Mouse (Mus musculus) urinary bladder, postnatal 10 days (tissue): Measurements from ENCODE around the gene Mapt.
A peak's percentile ranks its signal among the peaks of the same experiment; 100 is the strongest.
"Not testable (repeated sequence)": the region's sequence is repeated elsewhere in the genome, so short reads cannot be mapped to it uniquely, and the experiment has no call there.

Experiments used
- DNase-seq: peaks from one replicate; pipeline ENCODE4 v3.0.0; 2022; ENCODE audit warnings: low spot score

The Mapt gene

GRCm38 (mm10) chr11:104231041-104231911 lies at the start of gene Mapt:
Gene Mapt (plus strand): TSS chr11:104231390.
- DNase-seq, result peak; percentile 38

- DNase-seq, result no peak
These were observed 49.0 kb upstream of the Mapt start for GRCm38 (mm10) chr11:104182141-104182540.

DNA sequence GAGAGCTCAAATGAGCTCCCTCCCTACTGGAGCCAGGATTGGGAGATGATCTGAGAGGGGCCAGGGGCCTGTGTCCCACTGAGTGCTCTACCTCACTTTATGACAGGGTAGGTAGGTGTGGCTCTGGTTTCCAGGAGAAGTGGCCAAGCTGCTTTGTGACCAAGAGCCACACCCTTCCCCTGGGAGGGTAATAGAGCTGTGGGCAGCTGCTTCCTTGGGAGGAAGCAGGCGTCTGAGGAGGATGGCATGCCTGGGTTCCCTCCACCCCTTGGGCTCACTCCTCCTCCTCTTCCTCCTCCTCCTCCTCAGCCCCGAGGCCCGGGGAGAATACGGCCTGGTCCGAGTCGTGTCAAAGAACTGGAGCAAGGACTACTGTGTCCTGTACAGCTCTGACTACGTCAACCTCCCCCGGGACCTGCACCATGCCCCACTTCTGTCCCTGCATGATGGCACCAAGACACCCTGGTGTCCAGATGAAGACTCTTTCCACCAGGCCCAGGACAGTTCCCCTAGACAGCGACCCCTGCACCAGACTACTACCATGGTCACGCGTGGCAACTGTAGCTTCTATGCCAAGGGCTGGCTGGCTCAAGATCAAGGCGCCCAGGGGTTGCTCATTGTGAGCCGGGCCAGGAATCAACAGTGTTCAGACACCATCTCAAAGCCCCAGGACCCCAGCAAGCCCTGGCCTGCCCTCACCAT lies 44.9 kb upstream of the Mapt start, which contains the start of gene Sppl2c:
TSS of gene Sppl2c (plus strand) at position 193 of the 702 bp plus-strand sequence.
- DNase-seq, result no peak

DNA sequence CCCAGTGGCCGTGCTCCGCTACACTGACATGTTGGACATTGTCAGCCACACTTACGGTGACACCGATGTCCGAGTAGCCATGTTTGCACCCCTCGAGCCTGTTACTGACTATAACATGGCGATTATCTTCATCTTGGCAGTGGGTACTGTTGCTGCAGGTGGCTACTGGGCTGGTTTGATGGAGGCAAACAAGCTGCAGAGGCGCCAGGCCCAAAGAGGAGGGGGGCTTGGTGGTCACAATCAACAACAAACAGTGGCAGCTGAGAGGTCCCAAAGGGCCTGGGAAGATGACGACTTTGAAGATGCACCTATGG lies 44.4 kb upstream of the Mapt start:
- no peak for DNase-seq

DNA sequence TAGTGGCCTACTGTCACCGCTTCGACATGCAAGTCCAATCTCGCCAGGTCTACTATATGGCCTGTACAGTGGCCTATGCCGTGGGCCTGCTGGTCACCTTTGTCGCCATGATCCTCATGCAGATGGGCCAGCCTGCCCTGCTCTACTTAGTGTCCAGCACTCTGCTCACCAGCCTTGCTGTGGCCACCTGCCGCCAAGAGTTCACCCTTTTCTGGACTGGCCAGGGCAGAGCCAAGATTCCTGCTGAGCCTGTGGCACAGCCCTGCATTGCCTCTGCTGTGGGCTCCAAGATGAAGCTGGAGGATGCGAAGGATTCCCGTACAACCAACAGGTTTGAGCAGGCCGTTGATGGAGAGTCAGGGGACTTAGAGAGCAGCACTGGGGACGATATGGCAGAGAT lies 43.4 kb upstream of the Mapt start:
- no peak for DNase-seq

DNA sequence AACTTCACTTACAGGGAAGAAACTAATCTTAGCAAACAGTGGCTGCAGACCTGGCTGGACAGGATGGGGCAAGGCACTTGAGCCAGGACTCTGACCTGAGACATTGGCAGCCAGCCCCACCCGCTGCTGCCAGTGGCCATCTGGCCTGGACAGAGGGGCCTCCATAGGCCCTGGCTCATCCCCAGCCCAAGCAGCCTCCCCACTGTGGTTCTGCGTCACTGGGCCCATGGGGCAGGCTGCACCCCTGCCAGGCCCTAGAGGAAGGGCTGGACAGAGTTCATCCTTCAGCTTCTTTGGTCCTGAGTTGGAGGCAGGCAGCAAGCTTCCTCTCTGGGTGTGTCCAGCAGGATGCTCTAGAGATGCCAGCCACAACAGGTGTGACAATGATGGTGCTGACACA lies 41.2 kb upstream of the Mapt start:
- no peak for DNase-seq

GRCm38 (mm10) chr11:104195382-104195781 lies 35.8 kb upstream of the Mapt start:
- DNase-seq, result no peak

GRCm38 (mm10) chr11:104195791-104196190 lies 35.4 kb upstream of the Mapt start:
- no peak for DNase-seq

GRCm38 (mm10) chr11:104197861-104198260 lies 33.3 kb upstream of the Mapt start:
- DNase-seq, result no peak

DNA sequence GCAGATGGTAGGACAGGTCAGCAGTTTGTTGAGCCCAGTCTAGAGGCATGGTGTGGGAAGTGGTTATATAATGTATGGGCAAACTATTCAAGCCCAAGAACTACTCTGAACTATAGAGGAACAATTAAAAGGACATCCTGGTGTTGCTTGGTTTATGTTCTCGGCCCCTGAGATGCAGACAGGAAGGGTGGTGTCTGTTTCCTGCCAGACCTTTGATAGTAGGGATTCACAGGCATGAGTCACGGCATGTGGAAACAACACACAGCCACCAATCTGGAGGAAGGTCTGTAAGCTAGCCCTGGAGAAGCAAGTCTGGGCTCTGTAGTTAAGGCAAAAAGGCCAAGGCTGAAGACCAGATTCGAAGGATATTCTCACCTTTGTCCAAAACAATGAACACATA lies 27.9 kb upstream of the Mapt start:
- no peak for DNase-seq

- no peak for DNase-seq
These were observed 24.6 kb upstream of the Mapt start for GRCm38 (mm10) chr11:104206573-104206972.

DNA sequence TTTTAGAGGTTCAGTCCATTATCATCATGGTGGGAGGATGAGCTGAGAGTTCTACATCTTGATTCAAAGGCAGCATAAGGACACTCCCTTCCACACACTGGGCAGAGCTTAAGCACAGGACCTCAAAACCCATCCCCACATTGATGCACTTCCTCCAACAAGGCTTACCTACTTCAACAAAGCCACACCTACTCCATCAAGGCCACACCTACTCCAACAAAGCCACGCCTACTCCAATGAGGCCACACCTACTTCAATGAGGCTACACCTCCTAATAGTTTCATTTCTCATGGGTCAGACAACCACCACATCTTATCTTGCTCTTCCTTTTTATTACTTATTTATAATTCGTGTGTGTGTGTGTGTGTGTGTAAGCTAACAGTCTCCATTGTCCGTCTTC lies 22.1 kb upstream of the Mapt start:
- DNase-seq, result no peak

GRCm38 (mm10) chr11:104211251-104211650 lies 19.9 kb upstream of the Mapt start:
- no peak for DNase-seq

- DNase-seq, result not testable (repeated sequence)
These were observed 17.1 kb upstream of the Mapt start for GRCm38 (mm10) chr11:104214128-104214527.

DNA sequence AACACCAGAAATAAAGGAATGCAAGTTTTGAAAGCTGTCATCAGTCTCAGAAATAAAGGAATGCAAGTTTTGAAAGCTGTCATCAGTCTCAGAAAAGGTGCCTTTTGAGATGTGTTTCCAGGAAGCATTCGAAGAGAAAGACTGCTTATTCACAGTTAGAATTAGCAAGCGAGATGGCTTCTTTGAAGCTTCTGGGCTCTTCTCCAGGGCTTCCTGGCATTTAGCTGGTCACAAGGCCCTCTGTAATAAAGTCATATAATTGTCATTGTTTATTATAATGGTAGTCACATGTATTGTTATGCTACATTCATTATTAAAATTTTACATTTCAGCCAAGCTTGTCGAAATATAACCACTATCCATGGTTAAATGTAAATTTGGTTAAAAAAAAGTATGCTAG lies 13.1 kb upstream of the Mapt start:
- no peak for DNase-seq

GRCm38 (mm10) chr11:104220291-104220690 lies 10.9 kb upstream of the Mapt start:
- no peak for DNase-seq

- no peak for DNase-seq
These were observed 9.4 kb upstream of the Mapt start for GRCm38 (mm10) chr11:104221751-104222150.

DNA sequence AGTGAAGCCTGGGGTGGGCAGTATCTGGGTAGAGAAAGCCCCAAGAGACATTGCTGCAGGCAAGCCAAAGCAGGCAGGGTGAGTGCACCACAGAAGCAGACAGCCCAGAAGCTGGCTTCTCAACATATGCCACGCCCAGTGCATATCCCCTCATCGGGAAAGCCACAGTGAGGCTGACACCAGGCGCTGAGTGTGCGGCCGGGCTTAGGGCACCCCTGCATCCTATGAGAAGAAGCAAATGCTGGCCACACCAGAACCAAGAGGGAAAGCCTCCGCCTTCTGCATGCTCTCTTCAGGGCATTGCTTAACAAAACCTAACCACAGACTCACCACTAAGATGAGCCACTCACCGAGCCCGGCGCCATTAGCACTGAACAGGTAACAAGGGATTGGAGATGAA lies 7.9 kb upstream of the Mapt start:
- no peak for DNase-seq

DNA sequence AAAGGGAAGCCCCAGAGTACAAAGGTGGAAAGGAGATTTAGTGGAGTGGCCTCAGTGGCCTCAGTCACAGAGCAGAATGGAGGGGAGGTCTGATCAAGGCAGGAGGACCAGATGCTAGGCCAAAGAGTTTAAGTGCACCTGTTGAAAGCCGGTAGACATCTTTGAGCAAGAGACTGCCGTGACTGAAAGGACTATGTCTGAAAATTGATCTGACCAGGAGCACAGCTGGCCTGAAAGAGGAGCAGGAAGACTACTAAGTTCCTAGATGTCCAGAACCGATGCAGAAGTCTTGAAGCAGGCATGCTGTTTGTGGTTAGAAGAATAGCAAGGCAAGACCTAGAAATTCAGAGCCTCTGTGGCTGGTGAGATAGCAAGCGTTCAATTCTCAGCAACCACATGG lies 1.8 kb upstream of the Mapt start:
- DNase-seq, result no peak

DNA sequence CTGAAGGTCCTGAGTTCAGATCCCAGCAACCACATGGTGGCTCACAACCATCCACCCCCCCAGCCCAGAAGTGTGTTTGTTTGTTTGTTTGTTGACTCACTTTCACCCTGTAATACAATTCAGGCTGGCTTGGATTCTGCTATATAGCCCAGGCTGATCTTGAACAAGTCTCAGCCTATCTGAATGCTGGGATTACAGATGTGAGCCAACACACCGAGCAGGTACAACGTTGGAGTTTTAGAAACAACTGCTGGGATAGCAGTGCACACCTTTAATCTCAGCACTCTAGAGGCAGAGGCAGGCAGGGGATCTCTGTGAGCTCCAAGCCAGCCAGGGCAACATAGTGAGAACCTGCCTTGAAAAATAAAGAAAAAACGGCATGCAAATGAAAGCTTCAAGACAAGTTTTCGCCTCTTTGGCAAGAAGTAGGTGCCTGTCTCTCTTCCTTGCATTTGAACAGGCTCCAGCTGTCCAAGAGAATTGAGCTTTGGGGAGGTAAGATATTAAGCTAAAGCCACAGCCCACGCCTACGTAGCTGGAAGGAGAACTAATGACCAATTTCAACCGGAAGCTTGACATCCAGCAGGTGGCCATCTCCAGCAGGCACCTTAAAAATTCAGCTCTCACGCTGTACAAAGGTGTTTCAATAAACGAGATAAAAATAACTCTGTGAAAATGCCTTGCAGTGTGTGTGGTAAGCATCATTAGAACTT lies 968 bp upstream of the Mapt start:
- no peak for DNase-seq

DNA sequence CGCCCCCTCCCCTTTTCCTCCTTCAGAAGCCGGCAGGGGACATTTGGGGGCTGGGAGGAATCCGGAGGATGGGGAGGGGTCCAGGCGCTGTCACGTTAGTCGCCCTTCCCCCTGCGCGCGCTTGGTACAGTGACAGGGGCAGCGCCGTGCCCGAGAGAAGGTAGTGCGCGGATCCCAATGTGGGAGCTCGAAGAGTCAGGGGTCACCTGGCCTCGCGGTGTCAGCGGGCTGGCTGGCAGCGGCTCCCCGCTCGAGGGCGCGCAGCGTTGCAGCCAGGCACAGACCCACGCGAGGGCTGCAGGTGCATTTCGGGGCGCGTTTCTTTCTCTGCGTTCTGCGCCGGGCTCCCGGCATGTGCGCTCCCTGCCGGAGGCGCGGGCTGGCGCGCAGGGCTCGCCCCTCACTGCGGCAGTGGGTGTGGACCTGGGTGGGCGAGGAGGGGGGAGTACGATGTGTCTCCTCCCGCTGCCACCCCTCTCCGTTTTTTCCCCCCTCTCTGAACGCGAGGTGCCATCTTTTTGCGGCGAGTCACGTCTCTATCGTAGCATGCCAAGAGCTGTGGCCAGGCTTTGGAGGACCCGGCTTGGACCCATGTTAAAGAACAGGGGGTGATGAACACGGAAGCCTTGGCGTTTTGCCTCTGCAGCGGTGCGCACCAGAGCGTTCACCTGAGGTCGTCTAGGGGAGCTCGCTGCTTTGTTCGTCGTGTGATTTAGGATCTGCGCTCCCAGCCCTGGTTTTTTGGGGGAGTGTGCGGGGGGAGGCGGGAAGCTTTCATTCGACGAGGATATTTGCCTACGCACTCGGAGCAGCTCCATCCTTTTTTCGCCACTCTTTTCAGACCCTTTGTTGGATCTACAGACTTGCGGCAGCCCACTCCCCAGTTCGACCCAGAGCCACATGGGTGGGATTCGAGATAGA lies 1.2 kb downstream of the Mapt start:
- no peak for DNase-seq

DNA sequence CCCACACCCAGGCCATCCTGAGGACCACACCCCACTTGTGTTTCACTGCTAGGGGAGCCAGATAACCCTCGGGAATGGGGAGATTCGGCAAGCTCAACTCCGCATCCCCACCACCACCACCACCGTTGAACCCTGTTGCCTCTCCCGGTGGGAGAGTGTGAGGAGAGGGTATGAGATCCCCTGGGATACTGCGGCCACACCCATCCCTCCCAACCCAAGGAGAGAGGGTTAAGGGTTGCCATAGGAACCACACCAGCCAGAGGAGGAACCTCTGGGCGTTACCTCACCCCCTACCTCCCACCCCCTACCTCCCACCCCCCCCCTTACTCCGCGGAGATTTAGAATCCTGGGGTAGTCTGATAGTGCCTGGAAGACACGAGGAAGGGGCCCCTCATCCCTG lies 1.9 kb downstream of the Mapt start:
- DNase-seq, result no peak
